Mouse (Mus musculus) midbrain, embryonic 12.5 days (tissue): ENCODE measurements at regions not wholly inside any gene's neighbourhood (a gene's known extent, or its start where the extent isn't known, plus 50 kb on each side); places are given as distances from the start of the nearest gene placed in this dataset.

ENCODE experiments used
- ATAC-seq: fragments of 200-750 bp; cut with Nextera tagmentation; 2 replicates; pipeline ENCODE4 v1.8.0; 2017; ENCODE audit warnings: low read depth, moderate TSS enrichment, moderate library complexity; ENCODE audit not compliant: low FRiP score
- H3K27ac ChIP-seq: fragments of 300-500 bp; sonication (generic); replicated peaks from 2 replicates; pipeline ENCODE4 v1.5.1; 2016; ENCODE audit warnings: mild to moderate bottlenecking
- H3K27me3 ChIP-seq: fragments of 300-500 bp; sonication (generic); 2 replicates; pipeline ENCODE4 v1.6.1; 2016; ENCODE audit warnings: mild to moderate bottlenecking
- H3K36me3 ChIP-seq: fragments of 300-500 bp; sonication (generic); 2 replicates; pipeline ENCODE4 v1.6.1; 2016
- H3K4me1 ChIP-seq: fragments of 300-500 bp; sonication (generic); 2 replicates; pipeline ENCODE4 v1.6.1; 2016
- H3K4me2 ChIP-seq: fragments of 300-500 bp; sonication (generic); replicated peaks from 2 replicates; pipeline ENCODE4 v1.6.1; 2016; ENCODE audit warnings: mild to moderate bottlenecking, moderate library complexity
- H3K4me3 ChIP-seq: fragments of 300-500 bp; sonication (generic); 2 replicates; pipeline ENCODE4 v1.5.1; 2016; ENCODE audit warnings: mild to moderate bottlenecking
- H3K9ac ChIP-seq: fragments of 300-500 bp; sonication (generic); replicated peaks from 2 replicates; pipeline ENCODE4 v1.6.1; 2016; ENCODE audit warnings: mild to moderate bottlenecking, moderate library complexity
- H3K9me3 ChIP-seq: fragments of 300-500 bp; sonication (generic); 2 replicates; pipeline ENCODE4 v1.6.1; 2016; ENCODE audit warnings: mild to moderate bottlenecking
- WGBS: fragments of 180-500 bp; shearing (Covaris S2); methylation state at CpG from one replicate; pipeline ENCODE4 v1.1.7; 2016; 5-methylcytosine and 5-hydroxymethylcytosine counted together

- no peak overlapping the region for H3K9ac ChIP-seq
- H3K4me2 ChIP-seq = no peak overlapping the region
- H3K27ac ChIP-seq = no peak overlapping the region
- H3K27me3 ChIP-seq = no peaks in the 10 kb centered on the region
- H3K9me3 ChIP-seq = no peaks in the 10 kb centered on the region
- ATAC-seq = no peak
- H3K36me3 ChIP-seq = no peaks in the 10 kb centered on the region
- WGBS = 97% methylated on average over 3 of the region's 3 CpGs
- no peak overlapping the region for H3K4me3 ChIP-seq
- no peaks in the 10 kb centered on the region for H3K4me1 ChIP-seq
Measured at GRCm38 (mm10) chr15:27219126-27219738, 247.2 kb upstream of the Ank start.

DNA sequence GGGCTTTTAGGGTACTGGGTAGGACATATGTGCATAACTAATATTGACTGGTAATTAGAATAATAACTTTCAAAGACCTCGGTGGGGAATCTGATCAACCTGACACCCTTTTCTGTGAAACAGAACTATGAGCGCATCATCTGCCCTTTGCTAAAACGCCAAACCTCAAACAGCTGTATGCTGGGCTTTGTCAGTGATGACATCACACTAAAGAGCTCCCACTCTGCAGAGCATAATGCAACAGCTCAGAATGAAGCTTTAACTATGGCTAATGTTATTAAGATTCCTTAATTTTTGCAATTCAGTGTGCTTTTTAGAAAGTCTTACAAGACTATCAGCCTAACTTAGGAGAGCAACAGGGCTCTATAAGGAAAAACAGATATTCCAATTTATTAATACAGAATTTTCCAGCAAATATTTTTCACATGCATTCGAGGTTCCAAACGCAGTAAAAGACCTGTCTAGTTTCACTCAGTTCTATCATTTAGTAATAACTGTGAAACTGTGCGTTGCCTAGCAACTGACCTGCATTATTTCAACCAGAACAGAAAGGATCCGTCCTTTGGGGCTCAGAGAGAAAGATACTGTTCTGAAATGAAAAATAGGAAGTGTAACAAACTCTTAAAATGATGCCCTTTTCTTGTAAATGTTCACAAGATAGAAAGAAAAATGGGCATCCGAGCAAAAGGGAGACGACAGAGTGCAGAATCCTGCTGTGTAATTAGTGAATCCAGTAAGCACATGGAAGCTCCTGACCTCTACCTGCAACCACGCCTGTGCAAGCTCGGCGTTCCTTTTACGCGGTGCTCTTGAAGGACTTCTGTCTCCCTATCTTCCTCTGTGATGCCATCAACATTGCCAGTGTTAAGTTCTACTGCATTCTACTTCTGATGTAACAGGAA, 242.6 kb upstream of the Ank start:
- ATAC-seq = no peak
- no peak overlapping the region for H3K4me2 ChIP-seq
- 73% methylated on average over 14 of the region's 14 CpGs for WGBS

DNA sequence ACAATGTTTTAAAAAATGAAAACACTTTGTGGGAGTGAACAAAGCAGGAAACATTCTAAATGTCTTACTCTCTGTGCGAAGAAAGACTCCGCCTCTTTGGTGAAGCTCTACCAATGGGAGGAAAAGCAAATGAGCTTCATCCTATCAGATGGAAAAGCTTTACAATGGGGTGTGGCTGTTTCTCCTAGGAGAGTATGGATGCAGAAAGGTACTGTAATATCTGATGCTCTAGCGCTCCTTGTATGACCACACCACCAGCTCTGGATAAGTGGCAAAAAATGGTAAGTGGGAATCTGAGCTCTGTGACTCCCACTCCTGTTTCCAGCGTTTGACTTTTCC, 242.0 kb upstream of the Ank start:
- Histone ChIP-seq H3K4me2 (no peak overlapping the region), H3K27ac (no peak overlapping the region), H3K36me3 (no peaks in the 10 kb centered on the region), H3K4me3 (no peak overlapping the region), H3K9me3 (no peaks in the 10 kb centered on the region), H3K9ac (no peak overlapping the region), H3K4me1 (no peaks in the 10 kb centered on the region), H3K27me3 (no peaks in the 10 kb centered on the region)
- WGBS = 91% methylated on average over 4 of the region's 4 CpGs
- ATAC-seq = no peak

More for the DNA sequence above, 242.6 kb upstream of the Ank start:
- Histone ChIP-seq H3K9me3 (no peaks in the 10 kb centered on the region), H3K4me1 (no peaks in the 10 kb centered on the region), H3K36me3 (no peaks in the 10 kb centered on the region), H3K9ac (no peak overlapping the region), H3K4me3 (no peak overlapping the region), H3K27ac (no peak overlapping the region), H3K27me3 (no peaks in the 10 kb centered on the region)

- ATAC-seq = no peak
- 58% methylated on average over 5 of the region's 5 CpGs for WGBS
Measured at GRCm38 (mm10) chr15:27232804-27233203, 233.7 kb upstream of the Ank start.

GRCm38 (mm10) chr15:27234770-27235169, 231.7 kb upstream of the Ank start:
- 16% methylated on average over 4 of the region's 4 CpGs for WGBS
- no peaks in the 10 kb centered on the region for H3K36me3 ChIP-seq
- peak; percentile 45 for ATAC-seq
- H3K27ac ChIP-seq = no peak overlapping the region
- no peak overlapping the region for H3K4me3 ChIP-seq
- H3K9ac ChIP-seq = no peak overlapping the region
- H3K27me3 ChIP-seq = no peaks in the 10 kb centered on the region
- no peaks in the 10 kb centered on the region for H3K4me1 ChIP-seq
- H3K4me2 ChIP-seq = no peak overlapping the region
- H3K9me3 ChIP-seq = no peaks in the 10 kb centered on the region

More at GRCm38 (mm10) chr15:27232804-27233203, 233.7 kb upstream of the Ank start:
- Histone ChIP-seq H3K4me3 (no peak overlapping the region), H3K27me3 (no peaks in the 10 kb centered on the region), H3K36me3 (no peaks in the 10 kb centered on the region), H3K9ac (no peak overlapping the region), H3K4me1 (no peaks in the 10 kb centered on the region), H3K9me3 (no peaks in the 10 kb centered on the region), H3K4me2 (no peak overlapping the region), H3K27ac (no peak overlapping the region)

GRCm38 (mm10) chr15:27238301-27238700, 228.2 kb upstream of the Ank start:
- no peak overlapping the region for H3K4me3 ChIP-seq
- WGBS = 86% methylated on average over 1 of the region's 1 CpGs
- no peak for ATAC-seq
- no peaks in the 10 kb centered on the region for H3K36me3 ChIP-seq
- no peak overlapping the region for H3K4me2 ChIP-seq
- no peaks in the 10 kb centered on the region for H3K4me1 ChIP-seq
- no peaks in the 10 kb centered on the region for H3K9me3 ChIP-seq
- H3K9ac ChIP-seq = no peak overlapping the region
- no peaks in the 10 kb centered on the region for H3K27me3 ChIP-seq
- no peak overlapping the region for H3K27ac ChIP-seq

DNA sequence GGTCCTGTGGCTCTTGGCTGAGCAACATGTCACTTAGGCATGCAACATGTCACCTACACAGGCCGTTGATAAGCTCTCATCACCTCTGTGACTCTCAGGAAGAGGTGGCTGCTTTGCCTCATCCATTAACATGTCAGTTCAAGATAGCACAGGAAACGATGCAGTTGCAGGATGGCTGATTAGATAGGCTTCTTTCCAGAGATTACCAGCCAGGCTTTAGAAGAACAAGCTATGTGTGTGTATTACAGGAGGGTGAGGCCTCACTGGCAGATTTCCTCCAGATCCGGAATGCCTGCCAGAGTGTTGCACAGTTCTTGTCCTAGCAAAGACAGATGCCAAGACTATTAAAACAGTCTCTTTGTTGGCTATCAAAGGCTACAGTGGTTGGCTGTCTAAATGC, 220.2 kb upstream of the Ank start:
- Histone ChIP-seq H3K27ac (no peak overlapping the region), H3K9ac (no peak overlapping the region), H3K36me3 (no peaks in the 10 kb centered on the region), H3K4me2 (no peak overlapping the region), H3K9me3 (no peaks in the 10 kb centered on the region), H3K4me3 (no peak overlapping the region), H3K4me1 (no peaks in the 10 kb centered on the region), H3K27me3 (no peaks in the 10 kb centered on the region)
- ATAC-seq = no peak
- WGBS = 80% methylated on average over 3 of the region's 3 CpGs

GRCm38 (mm10) chr15:27258984-27259853, 207.3 kb upstream of the Ank start:
- Histone ChIP-seq H3K4me3 (no peak overlapping the region), H3K9ac (no peak overlapping the region), H3K9me3 (no peaks in the 10 kb centered on the region), H3K36me3 (no peaks in the 10 kb centered on the region), H3K4me2 (no peak overlapping the region), H3K27ac (no peak overlapping the region), H3K27me3 (no peaks in the 10 kb centered on the region), H3K4me1 (no peaks in the 10 kb centered on the region)
- 89% methylated on average over 6 of the region's 6 CpGs for WGBS
- ATAC-seq = no peak

- 89% methylated on average over 2 of the region's 2 CpGs for WGBS
- no peaks in the 10 kb centered on the region for H3K36me3 ChIP-seq
- no peaks in the 10 kb centered on the region for H3K27me3 ChIP-seq
- H3K4me2 ChIP-seq = no peak overlapping the region
- H3K27ac ChIP-seq = no peak overlapping the region
- H3K9ac ChIP-seq = no peak overlapping the region
- no peak for ATAC-seq
- H3K4me3 ChIP-seq = no peak overlapping the region
- H3K4me1 ChIP-seq = no peaks in the 10 kb centered on the region
- H3K9me3 ChIP-seq = no peaks in the 10 kb centered on the region
Measured at GRCm38 (mm10) chr15:27259854-27260191, 206.7 kb upstream of the Ank start.

GRCm38 (mm10) chr15:27270203-27270602, 196.3 kb upstream of the Ank start:
- Histone ChIP-seq H3K27me3 (no peaks in the 10 kb centered on the region), H3K4me3 (no peak overlapping the region), H3K4me2 (no peak overlapping the region), H3K36me3 (no peaks in the 10 kb centered on the region), H3K9me3 (no peaks in the 10 kb centered on the region), H3K9ac (no peak overlapping the region), H3K27ac (no peak overlapping the region), H3K4me1 (no peaks in the 10 kb centered on the region)
- WGBS = 98% methylated on average over 2 of the region's 2 CpGs
- ATAC-seq = no peak

GRCm38 (mm10) chr15:27282279-27282678, 184.2 kb upstream of the Ank start:
- H3K27ac ChIP-seq = no peak overlapping the region
- H3K27me3 ChIP-seq = no peaks in the 10 kb centered on the region
- WGBS = 94% methylated on average over 1 of the region's 1 CpGs
- no peak for ATAC-seq
- no peak overlapping the region for H3K9ac ChIP-seq
- H3K36me3 ChIP-seq = no peaks in the 10 kb centered on the region
- no peaks in the 10 kb centered on the region for H3K4me1 ChIP-seq
- H3K4me3 ChIP-seq = no peak overlapping the region
- peaks cover 7% of the 10 kb centered on the region; the same call in 1 of the 2 replicates for H3K9me3 ChIP-seq
- H3K4me2 ChIP-seq = no peak overlapping the region

GRCm38 (mm10) chr15:27303856-27304255, 162.6 kb upstream of the Ank start:
- Histone ChIP-seq H3K9ac (no peak overlapping the region), H3K4me3 (no peak overlapping the region), H3K9me3 (no peaks in the 10 kb centered on the region), H3K4me1 (no peaks in the 10 kb centered on the region), H3K4me2 (no peak overlapping the region), H3K27ac (no peak overlapping the region), H3K27me3 (no peaks in the 10 kb centered on the region), H3K36me3 (no peaks in the 10 kb centered on the region)
- ATAC-seq = no peak
- 83% methylated on average over 4 of the region's 4 CpGs for WGBS
